Mouse (Mus musculus) midbrain, embryonic 11.5 days (tissue): Measurements from ENCODE around the gene Pdia5. TPM values are rescaled to one million over a fixed set of nuclear protein-coding genes. Genes with fewer than 3 reads are reported as not detected.

ENCODE experiments used
- ATAC-seq: fragments of 200-750 bp; cut with Nextera tagmentation; 2 replicates; pipeline ENCODE4 v1.8.0; 2017; ENCODE audit warnings: moderate TSS enrichment, moderate library complexity; ENCODE audit not compliant: low FRiP score
- DNase-seq: peaks from one replicate; pipeline ENCODE4 v3.0.0; 2015; ENCODE audit warnings: low spot score; ENCODE audit errors: missing footprints
- H3K27ac ChIP-seq: fragments of 300-500 bp; sonication (generic); 2 replicates; pipeline ENCODE4 v1.5.1; 2014; ENCODE audit warnings: low read depth, low read length
- H3K27me3 ChIP-seq: fragments of 300-500 bp; sonication (generic); 2 replicates; pipeline ENCODE4 v1.6.1; 2014; ENCODE audit warnings: mild to moderate bottlenecking, low read length, moderate library complexity, mixed read lengths; ENCODE audit not compliant: control insufficient read depth, insufficient read depth
- H3K36me3 ChIP-seq: fragments of 300-500 bp; sonication (generic); 2 replicates; pipeline ENCODE4 v1.6.1; 2014; ENCODE audit warnings: mild to moderate bottlenecking, low read length, moderate library complexity, mixed read lengths; ENCODE audit not compliant: control insufficient read depth, insufficient read depth
- H3K4me1 ChIP-seq: fragments of 300-500 bp; sonication (generic); 2 replicates; pipeline ENCODE4 v1.6.1; 2014; ENCODE audit warnings: low read length; ENCODE audit not compliant: control insufficient read depth, insufficient read depth
- H3K4me2 ChIP-seq: fragments of 300-500 bp; sonication (generic); 2 replicates; pipeline ENCODE4 v1.6.1; 2014; ENCODE audit warnings: mild to moderate bottlenecking, moderate library complexity
- H3K4me3 ChIP-seq: fragments of 300-500 bp; sonication (generic); 2 replicates; pipeline ENCODE4 v1.5.1; 2014; ENCODE audit warnings: low read depth, low read length
- H3K9ac ChIP-seq: fragments of 300-500 bp; sonication (generic); 2 replicates; pipeline ENCODE4 v1.6.1; 2014; ENCODE audit warnings: low read length
- H3K9me3 ChIP-seq: fragments of 300-500 bp; sonication (generic); 2 replicates; pipeline ENCODE4 v1.6.1; 2016; ENCODE audit warnings: low read length; ENCODE audit not compliant: control insufficient read depth
- WGBS: fragments of 180-500 bp; shearing (Covaris S2); extraction: QIAGEN DNeasy Blood & Tissue Kit; methylation state at CpG from one replicate; pipeline ENCODE4 v1.1.7; 2014; 5-methylcytosine and 5-hydroxymethylcytosine counted together
- polyA plus RNA-seq: library from polyadenylated mRNA; unstranded; fragments of >200 nt; fragmentation: Nextera tagmentation; extraction: Ambion mirVana; gene quantifications from 2 replicates; pipeline ENCODE4 v1.2.1, GENCODE M21; 2014

Gene Pdia5
- polyA plus RNA-seq, 1 experiment from 2014 or later: 9.6 TPM

DNA sequence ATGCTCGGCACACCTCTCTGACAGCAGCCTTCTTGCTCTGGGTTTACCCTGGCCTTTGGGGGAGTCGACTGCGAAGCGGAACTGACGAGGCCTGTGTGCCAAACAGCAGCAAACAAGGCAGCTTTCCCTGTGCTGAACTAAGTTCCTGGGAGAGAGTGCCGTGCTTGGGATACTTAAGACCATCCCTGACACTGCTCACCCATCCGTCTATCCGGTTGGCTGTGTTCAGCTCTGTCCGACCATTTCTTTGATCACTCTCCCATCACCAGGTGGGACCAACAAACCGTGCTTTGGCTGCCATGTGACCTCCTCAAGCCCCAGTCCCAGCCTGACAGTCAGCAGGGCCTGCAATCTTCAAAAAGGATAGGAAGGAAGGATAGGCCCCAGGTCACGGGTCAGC lies 32.4 kb downstream of the Pdia5 start:
- peak; percentile 72 for DNase-seq
- 72% methylated on average over 11 of the region's 11 CpGs for WGBS
- Histone ChIP-seq H3K27ac (no peak overlapping the region), H3K9ac (no peak overlapping the region), H3K9me3 (no peaks in the 10 kb centered on the region), H3K36me3 (no peaks in the 10 kb centered on the region), H3K4me1 (no peaks in the 10 kb centered on the region), H3K4me2 (no peak overlapping the region), H3K4me3 (no peak overlapping the region), H3K27me3 (no peaks in the 10 kb centered on the region)
- ATAC-seq: no peak

- ATAC-seq (no peak), DNase-seq (peak; percentile 23)
- Histone ChIP-seq H3K9ac (no peak overlapping the region), H3K4me2 (no peak overlapping the region), H3K27ac (no peak overlapping the region), H3K27me3 (no peaks in the 10 kb centered on the region), H3K36me3 (no peaks in the 10 kb centered on the region), H3K4me1 (no peaks in the 10 kb centered on the region), H3K9me3 (no peaks in the 10 kb centered on the region), H3K4me3 (no peak overlapping the region)
- WGBS: 88% methylated on average over 8 of the region's 8 CpGs
Measured at GRCm38 (mm10) chr16:35457488-35457887, 33.2 kb downstream of the Pdia5 start.

- no peaks in the 10 kb centered on the region for H3K4me1 ChIP-seq
- no peaks in the 10 kb centered on the region for H3K27me3 ChIP-seq
- H3K9ac ChIP-seq: no peak overlapping the region
- no peak for ATAC-seq
- no peaks in the 10 kb centered on the region for H3K9me3 ChIP-seq
- H3K36me3 ChIP-seq: no peaks in the 10 kb centered on the region
- no peak overlapping the region for H3K4me3 ChIP-seq
- H3K27ac ChIP-seq: no peak overlapping the region
- H3K4me2 ChIP-seq: no peak overlapping the region
- peak; percentile 64 for DNase-seq
- WGBS: 87% methylated on average over 7 of the region's 7 CpGs
Measured at GRCm38 (mm10) chr16:35457011-35457419, 33.7 kb downstream of the Pdia5 start.

DNA sequence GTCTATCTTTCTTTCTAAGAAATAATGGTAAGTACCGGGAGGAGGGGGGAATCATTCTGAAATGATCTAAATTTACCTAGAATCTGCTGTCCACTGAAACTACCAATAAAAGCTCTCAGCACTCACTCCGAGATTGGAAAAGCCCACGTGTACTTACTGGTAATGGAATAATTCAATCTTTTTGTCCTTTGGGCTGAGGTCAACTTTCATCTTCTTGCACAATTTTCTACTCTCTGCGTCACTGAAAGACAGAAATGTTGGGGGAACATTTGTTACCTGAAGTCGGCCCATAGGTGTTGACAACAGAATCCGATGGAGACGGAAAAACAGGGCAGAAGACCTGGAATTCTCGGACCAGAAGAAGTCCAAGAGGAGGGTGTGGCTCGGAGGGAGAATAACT lies 34.4 kb downstream of the Pdia5 start:
- no peak overlapping the region for H3K27ac ChIP-seq
- H3K4me1 ChIP-seq: no peaks in the 10 kb centered on the region
- no peak overlapping the region for H3K4me2 ChIP-seq
- no peak overlapping the region for H3K9ac ChIP-seq
- ATAC-seq: no peak
- no peaks in the 10 kb centered on the region for H3K9me3 ChIP-seq
- no peaks in the 10 kb centered on the region for H3K36me3 ChIP-seq
- H3K27me3 ChIP-seq: no peaks in the 10 kb centered on the region
- DNase-seq: no peak
- no peak overlapping the region for H3K4me3 ChIP-seq
- WGBS: 91% methylated on average over 9 of the region's 9 CpGs

DNA sequence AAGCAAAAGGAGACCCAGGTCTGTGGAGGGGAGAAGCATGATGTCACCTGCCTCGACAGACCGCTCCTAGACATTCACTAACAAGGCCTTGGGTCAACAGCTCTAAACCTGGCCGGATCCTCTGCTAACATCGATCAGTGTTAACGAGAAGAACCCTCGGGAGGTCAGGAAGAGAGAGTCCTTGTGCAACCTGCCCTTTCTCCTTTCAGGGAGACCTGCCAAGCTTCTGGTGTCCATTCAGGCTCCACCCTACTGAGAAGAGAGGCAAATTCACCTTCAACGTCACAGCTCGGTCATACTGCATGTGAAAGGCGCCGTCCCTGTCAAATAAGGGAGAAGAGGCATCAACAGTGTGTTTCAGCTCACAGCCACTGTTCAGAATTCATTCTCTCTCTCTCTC lies 34.9 kb downstream of the Pdia5 start:
- Histone ChIP-seq H3K27ac (no peak overlapping the region), H3K4me1 (no peaks in the 10 kb centered on the region), H3K9me3 (no peaks in the 10 kb centered on the region), H3K9ac (no peak overlapping the region), H3K36me3 (no peaks in the 10 kb centered on the region), H3K27me3 (no peaks in the 10 kb centered on the region), H3K4me2 (no peak overlapping the region), H3K4me3 (no peak overlapping the region)
- no peak for DNase-seq
- no peak for ATAC-seq
- WGBS: 96% methylated on average over 10 of the region's 10 CpGs

GRCm38 (mm10) chr16:35450018-35450630 lies 40.5 kb downstream of the Pdia5 start:
- no peaks in the 10 kb centered on the region for H3K27me3 ChIP-seq
- no peak overlapping the region for H3K9ac ChIP-seq
- H3K4me3 ChIP-seq: no peak overlapping the region
- DNase-seq (peak; percentile 66), ATAC-seq (no peak)
- no peak overlapping the region for H3K27ac ChIP-seq
- H3K4me1 ChIP-seq: no peaks in the 10 kb centered on the region
- WGBS: 93% methylated on average over 16 of the region's 16 CpGs
- H3K4me2 ChIP-seq: no peak overlapping the region
- H3K36me3 ChIP-seq: no peaks in the 10 kb centered on the region
- H3K9me3 ChIP-seq: no peaks in the 10 kb centered on the region

DNA sequence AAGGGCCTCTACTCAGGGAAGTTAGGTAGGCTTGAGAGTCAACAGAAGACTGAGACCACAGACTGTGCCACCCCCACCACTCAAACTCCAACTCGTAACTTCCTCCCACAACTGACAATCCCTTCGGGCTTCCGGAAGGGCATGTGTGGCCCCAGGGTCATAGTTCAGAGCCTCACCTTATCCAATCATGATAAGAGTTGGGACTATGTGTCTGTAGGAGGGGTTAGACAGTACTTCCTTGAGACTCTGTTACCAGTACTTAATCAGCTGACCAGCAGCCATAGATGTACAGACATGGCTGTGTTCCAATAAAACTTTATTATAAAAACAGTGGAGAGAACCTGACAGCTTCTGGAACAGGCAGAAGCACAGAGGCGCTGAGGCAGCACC lies 48.7 kb downstream of the Pdia5 start:
- no peak for ATAC-seq
- H3K4me3 ChIP-seq: no peak overlapping the region
- no peak overlapping the region for H3K27ac ChIP-seq
- no peaks in the 10 kb centered on the region for H3K27me3 ChIP-seq
- 92% methylated on average over 4 of the region's 4 CpGs for WGBS
- H3K4me1 ChIP-seq: no peaks in the 10 kb centered on the region
- no peaks in the 10 kb centered on the region for H3K36me3 ChIP-seq
- no peak for DNase-seq
- no peak overlapping the region for H3K9ac ChIP-seq
- H3K9me3 ChIP-seq: no peaks in the 10 kb centered on the region
- no peak overlapping the region for H3K4me2 ChIP-seq

- no peaks in the 10 kb centered on the region for H3K4me1 ChIP-seq
Measured at GRCm38 (mm10) chr16:35441346-35442025, 49.2 kb downstream of the Pdia5 start.

DNA sequence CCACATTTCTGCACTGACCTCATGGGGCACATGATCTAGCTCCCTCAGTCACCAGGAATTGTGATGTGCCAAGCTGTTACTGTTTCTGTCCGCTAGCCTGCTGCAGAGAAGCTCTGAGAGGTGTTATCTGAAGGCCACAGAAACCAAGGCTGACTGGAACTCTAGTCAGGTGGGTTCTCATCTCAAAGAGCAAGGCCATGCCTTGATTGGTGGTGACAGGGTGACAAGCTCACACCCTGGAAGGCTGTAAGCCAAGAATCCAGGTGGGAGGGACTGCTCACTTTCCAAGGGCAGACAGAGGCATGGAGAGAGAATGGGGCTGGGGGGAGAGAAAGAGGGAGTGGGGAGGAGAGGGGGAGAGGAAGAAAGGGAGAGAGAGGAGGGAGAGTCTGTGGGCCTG lies 51.6 kb downstream of the Pdia5 start:
- Histone ChIP-seq H3K27me3 (no peaks in the 10 kb centered on the region), H3K9me3 (no peaks in the 10 kb centered on the region), H3K9ac (no peak overlapping the region), H3K4me1 (no peaks in the 10 kb centered on the region), H3K27ac (no peak overlapping the region), H3K4me2 (no peak overlapping the region), H3K36me3 (no peaks in the 10 kb centered on the region), H3K4me3 (no peak overlapping the region)
- ATAC-seq (no peak), DNase-seq (peak; percentile 61)
- WGBS: 93% methylated on average over 1 of the region's 1 CpGs

More at GRCm38 (mm10) chr16:35441346-35442025, 49.2 kb downstream of the Pdia5 start:
- Histone ChIP-seq H3K36me3 (no peaks in the 10 kb centered on the region), H3K9ac (no peak overlapping the region), H3K27ac (no peak overlapping the region), H3K9me3 (no peaks in the 10 kb centered on the region), H3K27me3 (no peaks in the 10 kb centered on the region), H3K4me2 (no peak overlapping the region), H3K4me3 (no peak overlapping the region)
- WGBS: 92% methylated on average over 9 of the region's 9 CpGs
- DNase-seq: peak; percentile 49
- ATAC-seq: no peak
